Mouse (Mus musculus) liver, embryonic 12.5 days (tissue): Measurements from ENCODE around the gene A030014E15Rik. TPM values are rescaled to one million over a fixed set of nuclear protein-coding genes. Genes with fewer than 3 reads are reported as not detected.

Experiments used
- polyA plus RNA-seq: library from polyadenylated mRNA; unstranded; fragments of >200 nt; fragmentation: Nextera tagmentation; extraction: Ambion mirVana; gene quantifications from 2 replicates; pipeline ENCODE4 v1.2.1, GENCODE M21; 2016

A030014E15Rik gene
- polyA plus RNA-seq, 1 experiment from 2014 or later: not detected

Other genes with a start within 250 kb of the A030014E15Rik start
- 208 TPM in 2 replicates for gene Mff, start 200.0 kb upstream of the A030014E15Rik start, polyA plus RNA-seq
- gene Tm4sf20, start 156.5 kb upstream of the A030014E15Rik start, polyA plus RNA-seq: not detected in 2 replicates
- not detected in 2 replicates for gene Gm47791, start 153.7 kb upstream of the A030014E15Rik start, polyA plus RNA-seq
- 76.7 and 78.3 TPM in 2 replicates for gene Agfg1, start 85.4 kb upstream of the A030014E15Rik start, polyA plus RNA-seq
- gene A030005L19Rik, start 11.6 kb upstream of the A030014E15Rik start, polyA plus RNA-seq: 0.46 TPM in 1 of 2 replicates, not detected in the other
- not detected in 2 replicates for gene Gm6217, start 6.5 kb downstream of the A030014E15Rik start, polyA plus RNA-seq
- not detected in 2 replicates for gene A030003K21Rik, start 18.5 kb downstream of the A030014E15Rik start, polyA plus RNA-seq
- gene Gm7544, start 31.1 kb downstream of the A030014E15Rik start, polyA plus RNA-seq: not detected in 2 replicates
- gene Gm47955, start 35.4 kb downstream of the A030014E15Rik start, polyA plus RNA-seq: not detected in 2 replicates
- gene Gm47959, start 75.6 kb downstream of the A030014E15Rik start, polyA plus RNA-seq: not detected in 2 replicates
- gene Slc19a3, start 113.5 kb downstream of the A030014E15Rik start, polyA plus RNA-seq: 0.15 and 0.33 TPM in 2 replicates
- gene Krtap28-10, start 117.6 kb downstream of the A030014E15Rik start, polyA plus RNA-seq: not detected in 2 replicates
- gene Gm47969, start 120.0 kb downstream of the A030014E15Rik start, polyA plus RNA-seq: not detected in 2 replicates
- not detected in 2 replicates for gene A030005K14Rik, start 134.5 kb downstream of the A030014E15Rik start, polyA plus RNA-seq
- not detected in 2 replicates for gene Krtap28-13, start 136.0 kb downstream of the A030014E15Rik start, polyA plus RNA-seq
- 0.21 TPM in 1 of 2 replicates, not detected in the other for gene Ccl20, start 191.8 kb downstream of the A030014E15Rik start, polyA plus RNA-seq
- not detected in 2 replicates for gene Daw1, start 234.8 kb downstream of the A030014E15Rik start, polyA plus RNA-seq